Mouse (Mus musculus): ENCODE measurements around the gene Lce3f. TPM values are rescaled to one million over a fixed set of nuclear protein-coding genes. Genes with fewer than 3 reads are reported as not detected.

Lce3f gene
- polyA plus RNA-seq, 1 experiment from 2014 or later: not detected

GRCm38 (mm10) chr3:93000621-93001020 is 8.6 kb downstream of the Lce3f start:
- DNase-seq (no peak), ATAC-seq (no peak)
- no peaks in the 10 kb centered on the region for H3K27me3 ChIP-seq (ENCODE audit: insufficient read depth, low read length)
- no peak overlapping the region for H3K9ac ChIP-seq (replicated peaks)
- WGBS (ENCODE audit: insufficient replicate concordance): 57% methylated on average over 3 of the region's 3 CpGs
- no peaks in the 10 kb centered on the region for H3K4me1 ChIP-seq (ENCODE audit: insufficient read depth)
- no peak overlapping the region for H3K4me3 ChIP-seq (ENCODE audit: low read depth, low read length)
- H3K4me2 ChIP-seq (ENCODE audit: low read depth, low read length): no peak overlapping the region
- H3K36me3 ChIP-seq (replicated peaks; ENCODE audit: insufficient read depth, low read length): no peaks in the 10 kb centered on the region
- H3K9me3 ChIP-seq (ENCODE audit: low read length): no peaks in the 10 kb centered on the region
- no peak overlapping the region for H3K27ac ChIP-seq (ENCODE audit: low read depth)
- TF ChIP-seq EP300 (IDR thresholded peaks at IDR 0.05; ENCODE audit: low read depth) (no peak), CTCF (IDR thresholded peaks at IDR 0.05; ENCODE audit: low read depth) (no peak)

GRCm38 (mm10) chr3:93002843-93003242 is 10.8 kb downstream of the Lce3f start:
- no peak for TF ChIP-seq CTCF (IDR thresholded peaks at IDR 0.05; ENCODE audit: low read depth)
- TF ChIP-seq EP300 (IDR thresholded peaks at IDR 0.05; ENCODE audit: low read depth): no peak

GRCm38 (mm10) chr3:93014378-93014801 is 22.4 kb downstream of the Lce3f start:
- ATAC-seq (no peak), DNase-seq (peak; percentile 18)
- Histone ChIP-seq H3K4me1 (ENCODE audit: insufficient read depth) (no peaks in the 10 kb centered on the region), H3K27ac (ENCODE audit: low read depth) (no peak overlapping the region), H3K9me3 (ENCODE audit: low read length) (no peaks in the 10 kb centered on the region), H3K9ac (replicated peaks) (no peak overlapping the region), H3K36me3 (replicated peaks; ENCODE audit: insufficient read depth, low read length) (no peaks in the 10 kb centered on the region), H3K27me3 (ENCODE audit: insufficient read depth, low read length) (no peaks in the 10 kb centered on the region), H3K4me3 (ENCODE audit: low read depth, low read length) (peak overlapping the region; percentile 35), H3K4me2 (ENCODE audit: low read depth, low read length) (peak overlapping the region; percentile 68)
- TF ChIP-seq CTCF (IDR thresholded peaks at IDR 0.05; ENCODE audit: low read depth): no peak
- TF ChIP-seq EP300 (IDR thresholded peaks at IDR 0.05; ENCODE audit: low read depth): no peak
- under 1% methylated on average over 23 of the region's 24 CpGs for WGBS (ENCODE audit: insufficient replicate concordance)

More at GRCm38 (mm10) chr3:93002843-93003242, 10.8 kb downstream of the Lce3f start:
- H3K36me3 ChIP-seq (replicated peaks; ENCODE audit: insufficient read depth, low read length): no peaks in the 10 kb centered on the region
- ATAC-seq (no peak), DNase-seq (no peak)
- H3K4me2 ChIP-seq (ENCODE audit: low read depth, low read length): no peak overlapping the region
- H3K4me3 ChIP-seq (ENCODE audit: low read depth, low read length): no peak overlapping the region
- no peaks in the 10 kb centered on the region for H3K27me3 ChIP-seq (ENCODE audit: insufficient read depth, low read length)
- H3K9ac ChIP-seq (replicated peaks): no peak overlapping the region
- H3K9me3 ChIP-seq (ENCODE audit: low read length): no peaks in the 10 kb centered on the region
- no peak overlapping the region for H3K27ac ChIP-seq (ENCODE audit: low read depth)
- no peaks in the 10 kb centered on the region for H3K4me1 ChIP-seq (ENCODE audit: insufficient read depth)
- 59% methylated on average over 4 of the region's 4 CpGs for WGBS (ENCODE audit: insufficient replicate concordance)

- DNase-seq (no peak), ATAC-seq (no peak)
- no peaks in the 10 kb centered on the region for H3K36me3 ChIP-seq (replicated peaks; ENCODE audit: insufficient read depth, low read length)
- no peaks in the 10 kb centered on the region for H3K4me1 ChIP-seq (ENCODE audit: insufficient read depth)
- 33% methylated on average over 5 of the region's 5 CpGs for WGBS (ENCODE audit: insufficient replicate concordance)
- peak overlapping the region; percentile 35 for H3K4me3 ChIP-seq (ENCODE audit: low read depth, low read length)
- peak overlapping the region; percentile 68 for H3K4me2 ChIP-seq (ENCODE audit: low read depth, low read length)
- H3K27ac ChIP-seq (ENCODE audit: low read depth): no peak overlapping the region
- no peaks in the 10 kb centered on the region for H3K27me3 ChIP-seq (ENCODE audit: insufficient read depth, low read length)
- TF ChIP-seq CTCF (IDR thresholded peaks at IDR 0.05; ENCODE audit: low read depth) (no peak), EP300 (IDR thresholded peaks at IDR 0.05; ENCODE audit: low read depth) (no peak)
- H3K9me3 ChIP-seq (ENCODE audit: low read length): no peaks in the 10 kb centered on the region
- no peak overlapping the region for H3K9ac ChIP-seq (replicated peaks)
Measured at GRCm38 (mm10) chr3:93014871-93015270, 22.8 kb downstream of the Lce3f start.

- no peak within 1 kb of the TSS for H3K27ac ChIP-seq (ENCODE audit: low read depth)
- peak within 1 kb of the TSS; percentile 35 for H3K4me3 ChIP-seq (ENCODE audit: low read depth, low read length)
- no peak for TF ChIP-seq EP300 (IDR thresholded peaks at IDR 0.05; ENCODE audit: low read depth)
- TF ChIP-seq CTCF (IDR thresholded peaks at IDR 0.05; ENCODE audit: low read depth): no peak
- H3K9me3 ChIP-seq (ENCODE audit: low read length): no peaks in the 10 kb centered on the region
- WGBS (ENCODE audit: insufficient replicate concordance): 45% methylated on average over 4 of the region's 4 CpGs
- ATAC-seq (no peak), DNase-seq (no peak)
- H3K36me3 ChIP-seq (replicated peaks; ENCODE audit: insufficient read depth, low read length): no peaks in the 10 kb centered on the region
- H3K4me1 ChIP-seq (ENCODE audit: insufficient read depth): no peaks in the 10 kb centered on the region
- peak within 1 kb of the TSS; percentile 68 for H3K4me2 ChIP-seq (ENCODE audit: low read depth, low read length)
- H3K27me3 ChIP-seq (ENCODE audit: insufficient read depth, low read length): no peaks in the 10 kb centered on the region
- H3K9ac ChIP-seq (replicated peaks): no peak within 1 kb of the TSS
Measured at GRCm38 (mm10) chr3:93015460-93016104, 23.6 kb downstream of the Lce3f start, which contains the start of gene Crct1. Gene Crct1 (minus strand): TSS chr3:93015687.

- Histone ChIP-seq H3K9me3 (ENCODE audit: low read length) (no peaks in the 10 kb centered on the region), H3K27ac (ENCODE audit: low read depth) (no peak within 1 kb of the TSS), H3K9ac (replicated peaks) (no peak within 1 kb of the TSS), H3K4me1 (ENCODE audit: insufficient read depth) (no peaks in the 10 kb centered on the region), H3K36me3 (replicated peaks; ENCODE audit: insufficient read depth, low read length) (no peaks in the 10 kb centered on the region), H3K27me3 (ENCODE audit: insufficient read depth, low read length) (no peaks in the 10 kb centered on the region), H3K4me2 (ENCODE audit: low read depth, low read length) (no peak within 1 kb of the TSS), H3K4me3 (ENCODE audit: low read depth, low read length) (no peak within 1 kb of the TSS)
- ATAC-seq: no peak
- no peak for DNase-seq
- TF ChIP-seq EP300 (IDR thresholded peaks at IDR 0.05; ENCODE audit: low read depth): no peak
- no peak for TF ChIP-seq CTCF (IDR thresholded peaks at IDR 0.05; ENCODE audit: low read depth)
- 78% methylated on average over 2 of the region's 2 CpGs for WGBS (ENCODE audit: insufficient replicate concordance)
Measured at GRCm38 (mm10) chr3:93018960-93019359, 26.9 kb downstream of the Lce3f start, which contains the start of gene Lce1m. Gene Lce1m (minus strand): TSS chr3:93019060.
